8 mouse cellular contexts compared by ENCODE assay signal in the genomic region with DNA sequence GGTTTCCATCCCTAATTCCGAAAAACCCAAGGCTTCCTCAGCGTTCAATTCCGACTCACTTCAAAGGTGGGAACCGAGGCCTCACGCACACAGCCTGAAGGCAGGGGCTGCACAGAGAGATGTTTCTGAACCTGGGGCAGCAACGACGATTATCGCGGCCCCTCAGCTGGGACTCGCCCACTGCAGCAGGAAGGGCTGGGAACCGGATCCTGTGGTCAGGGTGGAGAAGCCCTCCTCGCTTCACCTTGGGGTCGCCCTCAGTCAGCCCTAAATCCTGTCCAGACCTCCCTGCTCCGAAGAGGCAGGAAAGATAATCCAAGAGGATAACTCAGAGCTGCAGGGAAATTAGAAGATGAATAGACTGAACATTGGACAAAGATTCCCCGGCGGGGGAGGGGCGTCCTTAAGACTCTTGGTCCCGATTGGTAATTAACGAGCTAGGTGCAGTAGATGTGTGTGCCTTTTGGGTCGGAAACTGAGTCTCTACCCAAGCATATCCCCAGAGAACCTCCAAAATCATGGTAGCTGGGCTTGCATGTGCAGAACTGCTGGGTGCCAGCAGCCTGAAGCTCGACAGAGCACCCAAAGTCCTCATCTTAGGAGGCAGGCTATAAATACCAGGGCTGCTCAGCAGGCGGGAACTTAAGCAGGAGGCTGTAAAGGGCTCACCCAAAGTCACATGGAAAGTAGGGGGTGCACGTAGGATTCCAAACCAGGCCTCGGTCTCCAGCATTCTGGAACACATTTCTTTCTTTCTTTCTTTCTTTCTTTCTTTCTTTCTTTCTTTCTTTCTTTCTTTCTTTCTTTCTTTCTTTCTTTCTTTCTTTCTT. TPM values are rescaled to one million over a fixed set of nuclear protein-coding genes. Genes with fewer than 3 reads are reported as not detected.
A peak's percentile ranks its signal among the peaks of the same experiment; 100 is the strongest.
DNase-seq lines count a peak whose midpoint lies in the region; ATAC-seq lines count a peak whose summit lies in the region.

No protein-coding gene starts in this region.

- ATAC-seq in hindbrain, embryonic 13.5 days (ENCODE audit: low FRiP score): no peak
- ATAC-seq in midbrain, embryonic 11.5 days (ENCODE audit: low FRiP score): no peak

- no peaks in the 10 kb centered on the region for H3K9me3 ChIP-seq in hindbrain, embryonic 13.5 days
- H3K9me3 ChIP-seq in midbrain, embryonic 11.5 days (ENCODE audit: control insufficient read depth, low read length): no peaks in the 10 kb centered on the region

- H3K36me3 ChIP-seq in hindbrain, embryonic 13.5 days: no peaks in the 10 kb centered on the region
- no peaks in the 10 kb centered on the region for H3K36me3 ChIP-seq in midbrain, embryonic 11.5 days (ENCODE audit: control insufficient read depth, insufficient read depth, low read length)

- H3K4me1 ChIP-seq in hindbrain, embryonic 13.5 days (replicated peaks): peaks cover 9% of the 10 kb centered on the region
- H3K4me1 ChIP-seq in midbrain, embryonic 11.5 days (ENCODE audit: control insufficient read depth, insufficient read depth, low read length): peaks cover 3% of the 10 kb centered on the region; the same call in 1 of the 2 replicates

- peak; percentile 21 to 22 for DNase-seq in cerebellum, postnatal 25 days
- no peak for DNase-seq in cerebellum, adult 8-10 months
- peak; percentile 58 for DNase-seq in ZHBTc4 (ENCODE audit: low read depth, low spot score)
- peak; percentile 90 for DNase-seq in midbrain, embryonic 11.5 days (ENCODE audit: low spot score, missing footprints)
- no peak for DNase-seq in T-cell, adult 2 months (ENCODE audit: low spot score)
- no peak for DNase-seq in layer of hippocampus, postnatal 25 days (ENCODE audit: extremely low spot score in 1 of 2, low spot score in 1 of 2)
- DNase-seq in right cerebral cortex, postnatal 14 days: no peak

- H3K9ac ChIP-seq in hindbrain, embryonic 13.5 days: peak overlapping the region; percentile 61
- H3K9ac ChIP-seq in midbrain, embryonic 11.5 days (ENCODE audit: low read length): peak overlapping the region; percentile 11; the same call in 1 of the 2 replicates

- H3K4me3 ChIP-seq in hindbrain, embryonic 13.5 days: peak overlapping the region; percentile 23
- peak overlapping the region; percentile 3; the same call in 1 of the 2 replicates for H3K4me3 ChIP-seq in midbrain, embryonic 11.5 days (ENCODE audit: low read depth, low read length)

- WGBS in hindbrain, embryonic 13.5 days: 7% methylated on average over 24 of the region's 24 CpGs
- 8% methylated on average over 24 of the region's 24 CpGs for WGBS in midbrain, embryonic 11.5 days

- peaks cover 8% of the 10 kb centered on the region; the same call in 1 of the 2 replicates for H3K27me3 ChIP-seq in hindbrain, embryonic 13.5 days
- no peaks in the 10 kb centered on the region for H3K27me3 ChIP-seq in midbrain, embryonic 11.5 days (ENCODE audit: control insufficient read depth, insufficient read depth, low read length)

- no peak overlapping the region for H3K27ac ChIP-seq in hindbrain, embryonic 13.5 days
- no peak overlapping the region for H3K27ac ChIP-seq in midbrain, embryonic 11.5 days (ENCODE audit: low read depth, low read length)

- H3K4me2 ChIP-seq in hindbrain, embryonic 13.5 days: peak overlapping the region; percentile 51
- H3K4me2 ChIP-seq in midbrain, embryonic 11.5 days: peak overlapping the region; percentile 47

RNA-seq across cellular contexts. Expression of gene Adgrl1, which starts 37.3 kb away (rescaled TPM):
- 47.9 and 49.3 TPM in 2 replicates for polyA plus RNA-seq in hindbrain, embryonic 13.5 days (2015; fragmentation: Nextera tagmentation; extraction: Ambion mirVana)
- polyA plus RNA-seq in midbrain, embryonic 11.5 days (2014; fragmentation: Nextera tagmentation; extraction: Ambion mirVana): 13.7 and 16.4 TPM in 2 replicates
- total RNA-seq in layer of hippocampus, postnatal 25 days (2021): 100 to 1,000 TPM; 315 to 348 TPM

Comparison
In these comparisons a context has a peak if more than half of its experiments do, and no peak if none do; other contexts are left out.
1. DNase-seq: peak in cerebellum, postnatal 25 days (2 of 2), ZHBTc4 (single experiment) and midbrain, embryonic 11.5 days (single experiment); none in cerebellum, adult 8-10 months (single experiment), T-cell, adult 2 months (single experiment), layer of hippocampus, postnatal 25 days (0 of 2) and right cerebral cortex, postnatal 14 days (single experiment).